Mouse (Mus musculus) splenic B cell, adult 2 months (primary cell): ENCODE measurements around the gene Nr2f2.

Experiments
- DNase-seq: peaks from one replicate; pipeline ENCODE4 v3.0.0-alpha.2; 2011; ENCODE audit warnings: low read depth, low spot score
- H3K27me3 ChIP-seq: 2 replicates; pipeline ENCODE4 v1.6.1; 2012; ENCODE audit warnings: mild to moderate bottlenecking, low read length, moderate library complexity, mixed read lengths; ENCODE audit not compliant: control insufficient read depth, poor library complexity, insufficient read depth, severe bottlenecking
- H3K36me3 ChIP-seq: 2 replicates; pipeline ENCODE4 v1.6.1; 2012; ENCODE audit warnings: mild to moderate bottlenecking, low read length, moderate library complexity, mixed read lengths; ENCODE audit not compliant: control insufficient read depth, poor library complexity, insufficient read depth, severe bottlenecking

Nr2f2 gene

GRCm38 (mm10) chr7:70349981-70350670 lies 16.4 kb downstream of the Nr2f2 start:
- DNase-seq, result no peak
- Histone ChIP-seq H3K36me3 (no peaks in the 10 kb centered on the region), H3K27me3 (no peaks in the 10 kb centered on the region)

GRCm38 (mm10) chr7:70348977-70349615 lies 17.4 kb downstream of the Nr2f2 start:
- no peak for DNase-seq
- no peaks in the 10 kb centered on the region for H3K27me3 ChIP-seq
- no peaks in the 10 kb centered on the region for H3K36me3 ChIP-seq

- H3K36me3 ChIP-seq, result no peaks in the 10 kb centered on the region
- no peak for DNase-seq
- no peaks in the 10 kb centered on the region for H3K27me3 ChIP-seq
These were observed 18.2 kb downstream of the Nr2f2 start for GRCm38 (mm10) chr7:70348064-70348976.

GRCm38 (mm10) chr7:70347618-70347958 lies 18.9 kb downstream of the Nr2f2 start:
- no peak for DNase-seq
- Histone ChIP-seq H3K36me3 (no peaks in the 10 kb centered on the region), H3K27me3 (no peaks in the 10 kb centered on the region)

- Histone ChIP-seq H3K36me3 (no peaks in the 10 kb centered on the region), H3K27me3 (no peaks in the 10 kb centered on the region)
- DNase-seq, result no peak
These were observed 19.5 kb downstream of the Nr2f2 start for GRCm38 (mm10) chr7:70346951-70347617.

- DNase-seq, result no peak
- no peaks in the 10 kb centered on the region for H3K27me3 ChIP-seq
- H3K36me3 ChIP-seq, result no peaks in the 10 kb centered on the region
These were observed 20.5 kb downstream of the Nr2f2 start for GRCm38 (mm10) chr7:70346010-70346536.

- Histone ChIP-seq H3K27me3 (no peaks in the 10 kb centered on the region), H3K36me3 (no peaks in the 10 kb centered on the region)
- no peak for DNase-seq
These were observed 23.1 kb downstream of the Nr2f2 start for GRCm38 (mm10) chr7:70343426-70343825.

GRCm38 (mm10) chr7:70342771-70343170 lies 23.8 kb downstream of the Nr2f2 start:
- Histone ChIP-seq H3K36me3 (no peaks in the 10 kb centered on the region), H3K27me3 (no peaks in the 10 kb centered on the region)
- no peak for DNase-seq

- Histone ChIP-seq H3K27me3 (no peaks in the 10 kb centered on the region), H3K36me3 (no peaks in the 10 kb centered on the region)
- DNase-seq, result no peak
These were observed 24.5 kb downstream of the Nr2f2 start for GRCm38 (mm10) chr7:70342076-70342475.

GRCm38 (mm10) chr7:70339998-70340630 lies 26.4 kb downstream of the Nr2f2 start:
- H3K36me3 ChIP-seq, result no peaks in the 10 kb centered on the region
- DNase-seq, result no peak
- no peaks in the 10 kb centered on the region; the same call in 1 of the 2 replicates for H3K27me3 ChIP-seq

GRCm38 (mm10) chr7:70338265-70338640 lies 28.3 kb downstream of the Nr2f2 start:
- DNase-seq, result no peak
- Histone ChIP-seq H3K27me3 (no peaks in the 10 kb centered on the region; the same call in 1 of the 2 replicates), H3K36me3 (no peaks in the 10 kb centered on the region)

GRCm38 (mm10) chr7:70337581-70338264 lies 28.8 kb downstream of the Nr2f2 start:
- DNase-seq, result no peak
- Histone ChIP-seq H3K36me3 (no peaks in the 10 kb centered on the region), H3K27me3 (no peaks in the 10 kb centered on the region; the same call in 1 of the 2 replicates)

- Histone ChIP-seq H3K36me3 (no peaks in the 10 kb centered on the region), H3K27me3 (no peaks in the 10 kb centered on the region; the same call in 1 of the 2 replicates)
- no peak for DNase-seq
These were observed 29.8 kb downstream of the Nr2f2 start for GRCm38 (mm10) chr7:70336571-70337240.
